Mouse (Mus musculus): ENCODE results near the gene Zfp281. TPM values are rescaled to one million over a fixed set of nuclear protein-coding genes. Genes with fewer than 3 reads are reported as not detected.

Zfp281 gene
- total RNA-seq, 2 experiments from 2014 or later: 33.3 to 36.0 TPM

Other genes starting within 250 kb of the Zfp281 start
- gene Ddx59, start 209.6 kb upstream of the Zfp281 start, total RNA-seq (2021): 10 to 100 TPM; 11.2 to 14.1 TPM
- 1 to 10 TPM; 1.5 to 2.1 TPM for gene Kif14, start 158.6 kb upstream of the Zfp281 start, total RNA-seq (2021)